Mouse (Mus musculus): Measurements from ENCODE around the gene Rffl.
"Not testable (repeated sequence)": the region's sequence is repeated elsewhere in the genome, so short reads cannot be mapped to it uniquely, and the experiment has no call there.

The Rffl gene

DNA sequence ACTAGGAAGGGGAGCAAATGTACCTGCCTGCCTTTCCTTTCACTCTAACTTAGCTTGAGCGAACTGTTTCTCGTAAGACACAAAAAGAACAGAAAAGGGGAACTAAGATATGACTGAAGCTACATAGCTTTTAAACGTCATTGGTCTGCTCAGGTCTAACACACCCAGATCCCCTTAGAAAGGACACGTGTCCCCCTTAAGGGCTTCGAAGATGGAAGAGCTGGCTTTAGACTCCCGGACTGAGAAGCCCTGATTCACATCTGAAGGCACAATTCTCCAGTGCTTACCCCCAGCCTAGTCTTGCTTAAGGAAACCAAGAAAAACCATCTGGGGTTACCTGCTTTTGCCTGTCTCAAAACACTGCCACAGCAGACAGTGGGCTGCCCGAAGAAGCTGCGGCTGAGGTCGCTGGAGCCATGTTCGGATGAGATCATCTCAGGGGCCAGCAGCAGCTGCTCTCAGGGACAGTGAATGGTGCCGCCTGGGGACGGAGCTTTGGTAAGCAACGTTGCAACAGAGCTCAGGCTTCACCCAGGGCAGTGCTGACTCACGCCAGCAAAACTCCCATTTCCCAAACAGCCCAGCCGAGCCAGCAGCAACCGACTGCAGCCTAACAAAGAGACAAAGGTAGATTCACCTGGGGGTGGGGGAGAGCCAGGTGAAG, 25.5 kb downstream of the Rffl start:
- peak; percentile 73 for DNase-seq (ENCODE audit: low spot score)

DNA sequence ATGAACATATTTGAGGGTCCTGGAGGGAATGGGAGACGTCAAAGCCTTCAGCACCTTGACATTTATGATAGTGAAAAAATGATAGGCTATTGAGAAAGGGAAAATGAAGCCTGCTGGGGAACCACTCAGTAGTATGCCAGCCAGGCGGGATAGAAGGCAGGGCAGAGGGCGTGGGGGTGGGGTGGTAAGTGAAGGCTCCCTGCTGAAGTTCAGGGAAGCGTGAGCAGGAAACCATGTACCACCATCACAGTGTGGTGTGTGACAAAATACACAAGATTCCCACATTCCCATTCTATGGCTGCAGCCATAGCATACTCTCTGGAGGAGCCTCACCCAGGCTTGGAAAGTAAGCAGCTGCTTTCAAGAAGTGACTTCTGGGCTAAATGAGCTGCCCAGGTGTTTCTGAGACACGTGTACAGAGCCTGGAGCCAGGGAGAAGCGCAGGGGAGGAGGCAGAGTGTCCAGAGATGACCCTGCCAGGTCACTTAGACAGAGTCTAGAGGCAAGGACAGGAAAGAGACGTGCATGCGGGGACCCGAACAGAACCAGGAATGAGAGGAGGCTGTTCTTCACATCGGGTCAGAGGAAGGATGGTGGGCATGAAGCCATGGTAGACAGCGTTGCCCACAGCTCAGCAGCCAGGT, 26.1 kb downstream of the Rffl start:
- DNase-seq (ENCODE audit: low spot score): no peak

DNA sequence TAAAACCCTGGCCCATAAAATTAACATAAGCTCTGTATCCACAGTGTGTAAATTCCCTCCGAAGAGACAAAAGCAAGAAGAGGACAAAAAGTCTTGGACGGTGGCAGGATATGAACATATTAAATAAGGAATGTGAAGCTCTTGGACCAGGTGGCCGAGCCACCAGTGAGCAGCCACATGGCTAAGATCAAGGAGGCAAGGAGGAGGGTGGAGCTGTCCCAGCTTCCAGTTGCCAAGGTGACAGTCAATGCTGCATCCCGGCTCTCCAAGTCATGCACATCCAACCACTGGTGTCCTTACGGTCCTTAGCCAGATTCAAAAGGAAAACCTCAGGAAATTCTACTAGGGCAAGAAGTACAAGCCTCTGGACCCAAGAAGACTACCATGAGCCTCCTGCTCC, 32.5 kb downstream of the Rffl start:
- DNase-seq (ENCODE audit: low spot score): no peak

DNA sequence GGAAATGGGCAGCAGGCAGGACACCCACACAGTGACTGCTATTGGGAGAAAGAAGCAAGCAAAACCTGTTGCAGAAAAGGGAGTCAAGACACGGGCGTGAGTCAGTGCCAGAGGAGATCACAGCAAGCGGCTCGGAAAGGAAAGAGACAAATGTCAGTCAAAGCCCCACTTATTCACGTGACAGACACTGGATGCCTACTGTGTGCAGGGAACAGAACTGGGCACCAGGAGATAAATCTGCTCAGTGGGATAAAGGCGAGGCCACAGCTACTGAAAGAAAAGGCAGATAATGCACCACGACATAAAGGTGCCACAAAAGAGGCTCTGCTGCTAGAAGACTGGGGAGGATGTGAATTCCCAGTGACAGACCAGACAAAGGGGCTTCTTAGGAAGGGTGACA, 33.2 kb downstream of the Rffl start:
- DNase-seq (ENCODE audit: low spot score): no peak

DNA sequence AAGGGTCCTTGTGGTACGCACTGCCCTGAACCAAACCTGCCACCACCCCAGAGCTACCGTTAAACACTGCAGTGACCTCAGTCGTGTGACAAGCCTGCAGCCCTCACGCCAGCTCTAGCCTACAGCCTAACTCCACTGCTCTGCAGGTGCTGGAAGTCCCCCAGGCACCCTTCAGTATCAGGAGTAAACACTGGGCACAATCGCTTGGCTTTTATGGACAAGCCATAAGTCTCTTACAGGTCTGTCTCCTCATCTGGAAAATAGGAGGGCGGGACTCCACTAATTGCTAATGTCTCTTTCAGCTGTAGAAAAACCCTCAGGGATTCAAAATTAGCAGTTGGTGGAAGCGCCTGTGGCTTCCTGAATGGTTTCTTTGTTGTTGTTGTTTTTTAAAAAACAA, 33.8 kb downstream of the Rffl start:
- DNase-seq (ENCODE audit: low spot score): no peak

DNA sequence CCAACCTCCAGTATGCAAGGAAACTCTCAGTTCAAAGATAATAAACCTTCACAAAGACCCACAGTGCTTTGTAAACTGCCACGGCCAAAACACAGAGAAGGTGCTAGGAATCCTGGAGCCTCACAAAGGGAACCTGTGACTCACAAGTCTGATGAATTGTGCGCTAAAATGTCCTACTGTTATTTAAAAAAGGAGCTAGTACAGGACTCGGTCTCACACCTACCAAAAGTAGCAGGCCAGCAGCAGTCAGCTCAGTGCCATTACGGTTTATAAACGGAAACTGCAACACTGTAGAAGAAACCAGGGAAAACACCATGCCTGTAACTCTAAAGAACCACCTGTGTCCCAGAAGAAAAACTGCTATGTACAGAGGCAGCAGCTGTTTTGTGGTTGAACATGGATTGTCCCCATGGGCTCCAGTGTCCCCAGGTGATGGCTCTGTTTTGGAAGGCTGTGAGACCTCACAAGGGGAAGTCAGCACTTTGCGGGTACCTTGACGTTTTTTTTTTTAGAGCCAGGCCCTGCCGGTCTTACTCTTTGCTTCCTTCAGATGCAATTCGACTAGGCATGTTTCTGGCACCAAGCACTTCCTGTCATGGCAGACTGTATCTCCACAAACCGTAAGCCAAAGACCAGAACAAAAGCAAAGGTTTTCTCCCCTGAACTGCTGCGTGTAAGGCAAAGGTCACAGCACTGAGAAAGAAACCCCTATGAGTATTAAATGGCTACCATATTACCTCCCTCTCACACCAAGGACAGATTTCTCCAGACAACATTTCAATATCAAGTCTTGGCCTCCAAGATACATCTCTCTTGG, 35.2 kb downstream of the Rffl start:
- no peak for DNase-seq (ENCODE audit: low spot score)

DNA sequence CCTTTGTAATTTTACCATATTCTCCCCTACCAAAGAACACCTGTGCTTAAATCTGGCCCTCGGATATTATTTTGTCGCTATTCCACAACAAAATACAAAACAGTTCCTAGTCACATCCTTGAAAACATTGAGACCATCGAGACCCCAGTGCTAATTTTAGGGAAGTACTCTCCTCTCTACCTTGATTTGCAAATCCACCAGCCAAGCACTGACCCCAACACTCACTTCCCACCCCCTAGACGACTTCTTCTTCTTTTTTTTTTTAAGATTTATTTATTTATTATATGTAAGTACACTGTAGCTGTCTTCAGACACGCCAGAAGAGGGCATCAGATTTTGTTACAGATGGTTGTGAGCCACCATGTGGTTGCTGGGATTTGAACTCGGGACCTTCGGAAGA, 36.7 kb downstream of the Rffl start:
- DNase-seq (ENCODE audit: low spot score): not testable (repeated sequence)

DNA sequence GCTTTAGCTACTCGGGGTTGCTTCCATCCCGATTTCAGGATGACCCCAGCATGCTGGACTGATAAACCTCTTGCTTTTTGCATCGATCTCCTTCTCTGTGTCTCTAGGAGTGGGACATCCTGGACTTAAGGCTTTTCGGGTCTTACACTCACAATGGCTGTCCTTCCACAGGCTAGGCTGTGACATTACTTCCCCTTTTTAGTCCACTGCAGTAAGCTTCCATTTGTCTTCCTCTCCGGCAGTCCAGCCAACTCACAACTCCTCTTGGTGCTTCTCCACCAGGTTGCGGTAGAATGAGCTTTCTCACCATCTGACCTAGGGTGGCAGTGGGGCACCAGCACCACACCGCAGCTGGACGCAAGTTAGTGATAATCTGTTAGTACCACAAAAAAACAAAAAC, 37.1 kb downstream of the Rffl start:
- DNase-seq (ENCODE audit: low spot score): no peak

DNA sequence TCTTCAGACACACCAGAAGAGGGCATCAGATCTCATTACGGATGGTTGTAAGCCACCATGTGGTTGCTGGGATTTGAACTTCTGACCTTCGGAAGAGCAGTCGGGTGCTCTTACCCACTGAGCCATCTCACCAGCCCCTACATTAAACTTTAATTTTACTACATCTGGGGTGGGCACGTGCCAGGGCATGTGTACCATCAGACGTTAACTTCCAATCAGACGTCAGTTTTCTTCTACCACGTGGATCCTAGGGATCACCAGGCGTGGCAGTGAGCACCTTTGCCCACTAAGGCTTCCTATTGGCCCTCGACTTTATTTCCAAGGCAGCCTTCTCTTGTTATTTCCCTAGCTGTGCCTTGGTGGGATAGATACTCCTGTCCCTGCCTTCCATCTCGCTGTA, 38.6 kb downstream of the Rffl start:
- not testable (repeated sequence) for DNase-seq (ENCODE audit: low spot score)

DNA sequence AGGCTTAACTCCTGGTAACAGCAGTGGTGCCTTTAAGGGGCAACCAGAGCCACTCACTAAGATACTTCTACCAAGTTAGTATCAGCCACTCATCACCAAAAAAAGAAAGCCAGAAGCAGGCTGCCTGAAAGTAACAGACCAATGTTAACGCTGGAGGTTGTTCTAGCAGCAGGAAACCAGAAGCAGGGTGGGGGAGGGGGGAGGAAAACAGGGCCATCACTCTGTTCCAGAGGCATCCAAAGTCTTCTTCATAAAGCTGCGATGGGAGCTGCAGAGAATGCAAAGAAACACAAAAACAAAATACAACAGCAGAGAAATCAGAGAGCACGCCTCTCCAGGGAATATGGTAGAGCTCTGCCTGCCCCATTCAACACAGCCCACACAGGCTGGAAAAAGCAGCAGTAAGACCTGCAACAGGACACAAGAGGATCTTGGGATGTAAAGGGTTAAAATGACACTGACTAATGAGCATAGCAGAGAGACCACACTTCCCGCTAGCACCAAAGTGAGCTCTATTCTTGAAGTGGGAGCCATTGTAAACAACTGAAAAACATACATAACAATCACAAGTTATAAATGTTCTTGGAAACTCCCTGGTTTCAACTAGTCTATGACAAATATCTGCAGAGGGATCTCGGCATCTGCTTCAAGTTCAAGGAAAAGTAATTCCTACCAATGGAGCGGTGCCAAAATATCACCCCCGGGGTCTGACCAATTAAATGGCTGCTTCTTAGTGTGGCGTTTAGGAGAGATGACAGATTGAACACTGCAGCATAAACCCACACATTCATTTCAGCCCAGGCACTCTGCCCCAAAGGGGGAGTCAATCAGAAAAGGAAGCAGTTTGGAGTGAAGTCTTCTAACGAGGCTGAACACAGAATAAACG, 39.8 kb downstream of the Rffl start:
- DNase-seq (ENCODE audit: low spot score): peak; percentile 63

DNA sequence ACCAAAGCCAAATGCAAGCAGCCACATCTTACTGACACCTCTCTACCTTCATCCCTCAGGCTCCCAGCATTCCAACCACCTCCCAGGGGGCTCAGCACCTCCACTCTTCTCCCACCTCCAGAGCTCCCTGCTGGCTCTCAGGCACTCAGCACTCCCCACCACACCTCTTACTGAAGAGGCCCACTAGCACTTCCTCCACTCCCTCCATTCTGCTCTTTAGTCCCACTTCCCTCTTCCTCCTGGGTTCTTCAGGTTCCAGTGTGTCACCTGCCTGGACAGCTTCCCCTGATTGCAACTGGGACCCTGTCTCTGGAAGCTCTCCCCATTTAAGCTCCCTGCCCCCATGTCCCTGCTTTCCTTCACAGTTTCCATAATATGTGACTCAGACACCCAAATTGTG, 44.2 kb downstream of the Rffl start:
- DNase-seq (ENCODE audit: low spot score): no peak

DNA sequence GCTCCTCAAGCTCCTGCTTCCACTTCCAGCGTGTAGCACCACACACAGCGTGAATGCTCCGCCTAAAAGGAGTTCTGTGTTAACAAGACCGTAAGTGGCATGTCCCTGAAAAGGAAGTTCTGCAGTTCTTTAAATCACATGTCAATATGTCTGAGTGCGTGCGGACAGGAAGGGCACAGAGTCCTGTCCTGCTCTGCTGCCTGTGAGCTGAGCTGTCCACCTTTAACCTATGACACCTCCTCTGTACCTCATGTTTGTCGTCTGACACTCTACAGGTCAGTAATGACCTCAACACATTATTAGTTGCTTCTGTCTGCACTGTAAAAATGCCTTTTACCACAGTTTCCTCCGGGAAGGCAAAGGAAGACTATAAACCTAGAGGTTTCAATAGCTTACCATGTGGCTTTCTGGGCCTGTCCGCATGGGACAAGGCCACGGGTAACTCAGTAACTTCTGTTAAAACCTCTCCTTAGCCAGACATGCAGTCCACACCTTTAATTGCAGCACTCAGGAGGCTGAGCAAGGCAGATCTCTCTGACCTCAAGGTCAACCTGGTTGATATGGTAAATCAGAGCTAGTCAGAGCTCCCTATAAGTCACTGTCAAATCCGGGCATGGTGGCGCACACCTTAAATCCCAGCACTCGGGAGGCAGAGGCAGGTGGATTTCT, 50.1 kb downstream of the Rffl start:
- DNase-seq (ENCODE audit: low spot score): no peak

DNA sequence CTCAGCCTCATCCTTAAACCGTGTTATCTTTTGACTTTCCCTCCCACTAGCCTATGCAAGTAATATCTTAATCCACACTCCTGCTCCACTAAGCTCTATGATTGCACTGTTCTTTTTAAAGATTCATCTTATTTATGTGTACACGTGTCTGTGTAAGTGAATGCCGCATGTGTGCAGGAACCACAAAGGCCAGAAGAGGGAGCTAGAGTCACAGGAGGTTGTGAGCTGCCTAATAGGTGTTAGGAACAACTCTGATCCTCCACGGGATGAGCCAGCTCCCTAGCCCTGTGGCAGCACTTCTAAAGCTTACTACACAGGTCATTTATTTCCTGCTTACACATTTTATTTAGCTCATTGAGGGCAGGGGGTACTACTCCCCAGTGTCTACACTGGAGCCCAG, 51.7 kb downstream of the Rffl start:
- peak; percentile 74 for DNase-seq (ENCODE audit: low spot score)

DNA sequence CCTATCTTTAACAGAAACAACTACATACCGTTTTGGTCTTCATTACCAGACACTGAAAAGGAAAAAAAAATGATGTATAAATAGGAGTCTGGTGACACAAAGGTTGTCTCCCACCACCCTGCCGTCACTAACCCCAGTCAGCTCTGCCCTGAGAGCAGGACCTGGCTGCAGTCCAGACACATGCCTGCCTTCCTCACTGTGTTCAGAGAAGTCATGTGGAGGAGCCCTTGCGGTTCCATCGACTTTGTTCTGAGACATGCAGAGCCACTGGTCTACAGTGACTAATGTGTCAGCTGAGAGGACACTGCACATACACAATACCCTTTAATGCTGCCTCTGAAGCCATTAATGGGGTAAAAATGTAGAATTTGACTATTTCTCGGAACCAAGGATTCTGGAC, 62.5 kb downstream of the Rffl start:
- DNase-seq (ENCODE audit: low spot score): no peak

DNA sequence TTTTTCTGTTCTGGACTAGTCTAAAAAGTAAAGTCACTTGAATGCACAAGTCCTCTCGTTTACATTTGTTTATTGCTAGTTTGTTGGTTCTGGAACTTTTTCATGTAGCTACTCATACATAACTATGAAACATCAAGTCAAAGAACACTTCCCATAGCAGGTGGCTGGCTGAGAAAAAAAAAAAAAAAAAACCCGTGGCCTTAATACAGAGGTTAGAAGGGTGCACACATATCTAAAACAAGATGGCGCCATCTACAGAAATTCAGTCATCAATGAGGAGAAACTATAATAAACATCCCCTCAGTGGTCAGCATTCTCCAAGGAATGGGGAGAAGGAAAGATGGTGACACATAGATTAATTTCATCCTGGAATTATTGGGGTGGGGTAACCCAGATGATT, 63.6 kb downstream of the Rffl start:
- no peak for DNase-seq (ENCODE audit: low spot score)

DNA sequence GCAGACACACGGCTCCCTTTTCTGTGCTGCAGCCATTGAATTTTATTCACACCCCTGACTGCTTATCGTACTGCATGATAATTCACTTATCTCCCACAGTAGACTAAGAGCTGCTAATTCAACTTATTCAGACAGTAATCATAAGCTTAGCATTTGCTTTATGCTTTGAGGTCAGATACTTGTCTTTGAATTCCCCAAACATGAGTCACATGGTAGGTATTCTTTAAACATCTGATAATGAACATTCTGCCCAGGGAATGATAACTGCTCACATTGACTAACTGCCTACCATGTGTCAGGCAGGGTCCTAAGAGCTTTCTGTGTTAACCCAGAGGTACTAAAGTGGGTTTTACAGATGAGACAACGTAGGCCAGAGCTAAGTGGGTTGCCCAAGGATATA, 64.4 kb downstream of the Rffl start:
- DNase-seq (ENCODE audit: low spot score): no peak

DNA sequence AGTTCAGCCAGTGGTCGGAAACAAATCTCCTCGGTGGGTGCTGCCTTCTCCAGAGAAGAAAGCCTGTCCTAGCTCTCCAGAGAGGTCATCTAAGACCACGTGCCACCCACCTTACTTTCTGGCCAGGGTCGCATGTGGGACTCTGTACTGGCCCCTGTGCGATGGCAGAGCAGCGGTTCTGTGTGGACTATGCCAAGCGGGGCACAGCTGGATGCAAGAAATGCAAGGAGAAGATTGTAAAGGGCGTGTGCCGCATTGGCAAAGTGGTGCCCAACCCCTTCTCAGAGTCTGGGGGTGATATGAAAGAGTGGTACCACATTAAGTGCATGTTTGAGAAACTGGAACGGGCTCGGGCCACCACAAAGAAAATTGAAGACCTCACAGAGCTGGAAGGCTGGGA, 87.6 kb downstream of the Rffl start:
- DNase-seq (ENCODE audit: low spot score): no peak

DNA sequence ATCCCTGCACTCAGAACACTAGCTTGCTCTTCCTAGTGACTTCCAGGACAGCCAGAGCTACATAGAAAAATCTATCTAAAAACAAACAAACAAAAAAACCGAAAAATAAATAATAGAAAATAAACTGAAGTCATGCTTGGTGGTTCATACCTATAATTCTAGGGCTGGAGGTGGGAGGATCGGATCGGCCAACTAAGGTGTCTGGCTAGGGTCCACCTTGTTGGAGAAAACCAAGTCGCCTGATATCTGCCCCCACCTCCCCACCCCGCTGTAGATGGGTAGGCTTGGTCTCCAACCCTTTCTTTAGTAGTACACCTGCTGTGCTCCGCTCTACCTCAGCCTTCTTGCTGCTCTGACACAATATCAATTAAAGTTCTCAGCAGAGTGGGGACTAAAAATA, 88.8 kb downstream of the Rffl start:
- DNase-seq (ENCODE audit: low spot score): no peak

DNA sequence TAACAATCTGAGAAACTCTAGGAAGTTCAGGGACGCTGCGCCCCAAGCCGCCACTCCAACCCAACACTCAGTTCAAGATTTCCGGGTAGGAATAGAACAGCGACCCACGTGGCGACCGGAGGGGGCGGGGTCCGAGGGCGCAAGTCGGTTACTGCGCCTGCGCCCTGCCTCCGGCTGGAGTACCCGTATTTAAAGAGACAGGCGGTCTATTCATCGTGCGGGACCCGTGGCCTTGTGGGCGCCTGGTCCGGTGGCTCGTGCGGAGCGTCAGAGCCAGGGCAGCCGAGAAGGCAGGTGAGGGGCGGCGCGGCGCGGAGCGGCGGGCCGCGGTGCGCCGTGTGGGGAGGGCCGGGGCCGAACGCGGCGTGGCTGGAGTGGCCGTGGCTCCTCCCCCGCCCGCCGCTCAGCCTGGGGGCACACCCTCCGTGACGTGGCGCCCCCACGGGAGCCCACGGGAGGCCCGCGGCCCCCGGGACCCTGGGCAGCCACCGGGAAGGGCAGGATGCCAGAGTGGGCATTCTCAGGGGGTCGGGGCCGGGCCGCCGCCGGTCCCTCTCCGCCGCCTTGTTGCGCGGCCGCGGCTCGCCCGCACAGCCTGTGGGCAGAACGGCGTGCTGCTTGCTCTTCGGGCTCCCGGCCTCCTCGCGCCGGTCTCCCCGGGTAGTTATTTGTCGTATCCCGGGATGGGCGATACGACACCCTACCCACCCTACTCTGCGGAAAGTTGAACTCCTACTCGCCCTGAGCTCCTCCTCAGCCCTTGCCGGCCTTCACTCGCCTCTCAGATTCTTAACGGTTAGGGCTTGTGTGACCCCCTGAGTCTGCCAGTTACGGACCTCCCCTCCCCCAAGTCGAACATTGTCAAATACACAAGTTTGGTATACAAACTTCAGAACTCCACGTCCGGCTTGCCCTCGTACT, 89.8 kb downstream of the Rffl start, which contains the start of gene Lig3:
Gene Lig3, plus strand, starts transcription at position 126 of the 921 bp plus-strand sequence.
- DNase-seq (ENCODE audit: low spot score): peak; percentile 96

DNA sequence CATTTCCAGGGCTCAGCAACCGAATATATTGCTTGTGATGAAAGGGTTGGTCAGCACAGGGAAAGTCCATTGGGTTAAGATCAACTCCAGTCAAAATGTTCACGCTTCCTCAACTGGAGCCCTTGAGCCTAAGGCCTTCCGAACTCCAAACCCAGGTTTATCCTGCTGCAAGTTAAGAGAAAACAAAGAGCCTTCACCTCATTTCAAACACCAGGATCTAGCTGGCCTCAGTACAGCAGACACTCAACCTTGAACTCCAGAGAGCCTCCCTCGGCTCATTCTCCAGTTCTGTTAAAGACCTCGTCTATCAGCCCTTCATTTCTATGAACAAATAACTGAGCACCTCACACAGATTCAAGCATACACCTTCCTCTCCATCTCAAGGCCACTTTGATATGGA, 90.9 kb downstream of the Rffl start:
- DNase-seq (ENCODE audit: low spot score): no peak
